Mouse (Mus musculus) heart, postnatal 0 days (tissue): ENCODE results near the gene Krt20.

Experiments used
- CTCF ChIP-seq: IDR thresholded peaks from 2 replicates; pipeline ENCODE4 v1.5.1; 2016; ENCODE audit warnings: antibody characterized with exemption, control low read depth, low read depth
- EP300 ChIP-seq: IDR thresholded peaks from 2 replicates; pipeline ENCODE4 v1.6.1; 2016; ENCODE audit warnings: antibody characterized with exemption, low read depth

GRCm38 (mm10) chr11:99391375-99391774, 46.6 kb downstream of the Krt20 start:
- TF ChIP-seq EP300 = no peak
- TF ChIP-seq CTCF = no peak
